Mouse (Mus musculus): ENCODE results near the gene Diaph3.
"Not testable (repeated sequence)": the region's sequence is repeated elsewhere in the genome, so short reads cannot be mapped to it uniquely, and the experiment has no call there.

The Diaph3 gene

DNA sequence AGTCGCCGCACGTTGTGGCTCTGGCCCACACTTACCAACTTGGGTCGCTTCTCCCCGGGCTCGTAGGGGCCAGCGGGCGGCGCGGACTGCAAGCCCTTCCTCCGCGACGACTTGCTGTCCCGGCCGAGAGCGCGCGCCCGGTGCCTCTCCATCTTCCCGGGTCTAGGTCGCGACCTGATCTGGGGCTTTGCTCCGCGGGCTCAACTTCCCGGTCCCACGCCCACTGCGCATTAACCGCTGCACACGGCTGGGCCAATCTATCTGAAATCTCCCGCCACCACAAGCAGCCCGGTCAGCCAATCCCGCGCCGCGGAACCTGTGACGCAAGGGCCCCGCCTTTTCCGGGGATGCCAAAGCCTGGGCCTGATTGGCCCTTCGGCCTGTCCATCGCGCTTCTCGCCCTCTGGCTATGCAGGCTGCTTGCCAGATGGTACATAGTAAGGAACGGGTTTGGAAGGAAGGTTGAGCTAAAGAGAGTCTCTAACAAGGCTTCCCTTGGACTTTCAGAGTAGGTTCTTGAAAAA is at the start of gene Diaph3:
TSS of gene Diaph3 (minus strand) at position 273 of the 524 bp plus-strand sequence.
- DNase-seq, result peak; percentile 98

DNA sequence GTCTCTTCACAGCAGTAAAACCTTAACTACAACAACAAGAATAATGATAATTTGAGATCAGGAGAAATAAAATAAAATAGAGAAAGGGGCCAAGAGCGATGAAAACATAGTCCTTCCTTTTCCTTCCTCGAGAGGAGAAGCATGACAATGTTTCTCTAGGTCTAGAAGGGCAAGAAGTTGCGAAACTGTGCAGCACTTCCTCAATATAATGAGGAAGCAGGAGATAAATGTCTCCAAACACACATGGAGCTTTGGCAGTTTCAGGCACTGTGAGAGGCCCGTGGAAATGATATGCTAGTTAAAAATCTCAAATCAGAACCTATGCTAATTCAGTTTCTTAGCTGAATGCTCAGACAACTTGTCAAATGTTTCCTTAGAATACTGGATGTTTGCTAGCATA is 49.6 kb upstream of the Diaph3 start:
- no peak for DNase-seq

DNA sequence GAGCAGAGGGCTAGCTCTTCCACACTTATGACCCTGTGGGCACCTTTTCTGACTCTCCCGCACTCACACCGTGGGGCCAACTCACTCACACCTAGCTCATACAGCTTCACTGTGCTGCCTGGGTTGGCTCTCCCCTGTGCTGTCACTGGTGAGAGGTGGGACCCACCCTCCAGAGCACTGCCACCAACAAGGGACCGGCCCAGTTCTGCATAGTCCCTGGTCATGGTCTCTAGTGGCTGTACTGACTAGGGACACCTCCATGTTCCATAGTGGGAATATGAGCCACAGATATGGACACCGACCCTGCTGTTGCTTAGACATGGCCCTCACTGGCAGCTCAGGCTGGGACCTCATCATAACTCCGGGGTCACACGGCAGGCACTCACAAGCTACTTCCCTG is 30.5 kb upstream of the Diaph3 start:
- no peak for DNase-seq

DNA sequence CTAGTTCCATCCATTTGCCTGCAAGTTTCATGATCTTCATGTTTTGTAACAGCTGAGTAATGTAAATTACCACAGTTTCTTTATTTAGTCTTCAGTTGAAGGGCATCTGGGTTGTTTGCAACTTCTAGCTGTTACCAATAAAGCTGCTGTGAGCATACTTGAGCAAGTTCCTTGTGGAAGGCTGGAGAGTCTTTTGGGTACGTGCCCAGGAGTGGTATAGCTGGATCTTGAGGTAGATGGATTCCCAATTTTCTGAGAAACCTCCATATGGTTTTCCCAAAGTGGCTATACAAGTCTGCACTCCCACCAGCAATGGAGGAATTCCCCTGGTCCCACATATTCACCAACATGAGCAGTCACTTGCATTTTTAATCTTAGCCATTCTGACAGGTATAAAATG is 28.1 kb upstream of the Diaph3 start:
- DNase-seq, result no peak

GRCm38 (mm10) chr14:87155621-87156238 is 14.7 kb upstream of the Diaph3 start:
- no peak for DNase-seq

GRCm38 (mm10) chr14:87149684-87150083 is 8.6 kb upstream of the Diaph3 start:
- no peak for DNase-seq

DNA sequence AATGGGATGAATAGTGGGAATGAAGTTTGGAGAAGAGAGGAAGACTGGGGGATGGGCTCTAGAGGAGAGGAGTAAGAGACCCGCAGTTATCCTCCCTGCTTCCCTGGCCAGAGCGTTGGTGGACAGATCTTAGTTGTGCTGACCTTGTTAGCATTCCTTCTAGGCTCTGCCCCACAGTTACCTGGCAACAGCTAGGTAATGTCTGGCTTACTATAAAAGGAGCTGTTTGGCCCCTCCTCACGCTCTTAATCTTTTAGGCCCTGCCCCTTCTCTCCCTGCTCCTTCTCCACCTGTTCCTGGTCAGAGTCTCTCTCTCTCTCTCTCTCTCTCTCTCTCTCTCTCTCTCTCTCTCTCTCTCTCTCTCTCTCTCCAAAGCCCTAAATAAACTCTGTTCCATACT is 5.7 kb upstream of the Diaph3 start:
- no peak for DNase-seq

- no peak for DNase-seq
Measured at GRCm38 (mm10) chr14:87145351-87145750, 4.3 kb upstream of the Diaph3 start.

- no peak for DNase-seq
Measured at GRCm38 (mm10) chr14:87141777-87142176, 742 bp upstream of the Diaph3 start.

DNA sequence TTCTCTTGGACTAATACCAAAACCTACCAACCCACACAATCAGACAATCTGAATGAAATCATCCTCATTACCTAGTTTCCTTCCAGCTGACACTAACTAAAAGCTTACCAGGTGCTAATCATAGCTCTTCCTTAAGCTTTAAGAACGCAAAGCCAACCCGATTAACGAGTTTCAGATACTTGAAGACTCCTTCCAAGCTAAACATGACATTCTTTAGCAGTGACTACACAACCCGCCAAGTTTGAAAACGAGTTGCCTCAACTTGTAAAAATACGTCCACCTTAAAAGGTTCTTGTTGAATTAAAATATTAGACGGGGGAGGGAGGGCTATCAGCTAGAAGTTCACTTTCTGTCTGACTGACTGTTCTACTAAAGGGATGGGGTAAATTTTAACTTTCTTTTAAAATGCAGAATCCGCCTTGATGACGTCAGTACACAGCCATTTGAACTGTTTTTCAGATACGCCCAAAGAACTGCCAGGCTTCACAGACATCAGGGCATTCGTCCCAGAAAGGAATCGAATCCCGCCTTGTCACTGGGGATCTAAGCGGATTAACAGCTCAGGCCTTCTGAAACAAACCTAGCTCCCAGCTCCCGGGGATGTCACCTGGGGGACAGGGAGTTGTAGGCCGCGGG is 590 bp downstream of the Diaph3 start:
- peak in 1 of 2 experiments; percentile 14 for DNase-seq

- DNase-seq, result no peak
Measured at GRCm38 (mm10) chr14:87126076-87126639, 14.9 kb downstream of the Diaph3 start.

DNA sequence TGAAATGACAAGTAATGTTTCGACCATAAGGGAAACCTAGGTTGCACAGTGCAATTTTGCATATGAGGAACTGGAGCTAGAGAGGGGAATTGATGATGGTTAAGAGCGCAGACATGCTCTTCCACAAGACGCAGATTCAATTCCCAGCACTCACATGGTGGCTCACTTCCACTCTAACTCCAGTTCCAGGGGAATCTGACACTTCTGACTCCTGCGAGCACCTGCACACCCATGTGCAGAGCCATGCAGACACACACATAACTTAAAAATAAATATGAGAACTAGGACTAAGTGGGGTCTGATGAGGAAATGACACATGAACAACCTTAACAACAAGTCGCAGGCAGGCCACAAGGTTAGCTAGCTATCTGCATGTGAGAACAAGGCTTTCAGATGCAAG is 15.5 kb downstream of the Diaph3 start:
- DNase-seq, result no peak

DNA sequence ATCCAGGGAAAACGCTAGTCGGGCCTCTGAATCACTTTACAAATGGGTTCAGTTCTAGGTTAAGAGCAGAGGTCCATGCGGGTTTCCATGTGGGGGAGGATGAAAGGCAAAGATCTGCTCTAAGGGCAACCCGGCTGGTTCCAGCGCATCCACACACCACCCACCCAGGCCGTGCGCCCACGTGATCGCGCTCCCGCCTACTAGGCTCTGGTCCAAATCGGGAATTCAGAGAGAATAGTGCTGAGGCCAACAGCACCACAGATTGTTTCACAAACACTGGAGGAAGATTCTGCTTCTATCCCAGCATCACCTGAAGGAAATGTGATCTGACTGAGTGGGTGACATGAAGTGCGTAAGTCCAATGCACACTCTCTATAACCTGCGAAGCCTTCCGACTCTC is 17.9 kb downstream of the Diaph3 start:
- no peak for DNase-seq

- no peak for DNase-seq
Measured at GRCm38 (mm10) chr14:87121868-87122267, 19.2 kb downstream of the Diaph3 start.

- DNase-seq, result no peak
Measured at GRCm38 (mm10) chr14:87110634-87111033, 30.4 kb downstream of the Diaph3 start.

DNA sequence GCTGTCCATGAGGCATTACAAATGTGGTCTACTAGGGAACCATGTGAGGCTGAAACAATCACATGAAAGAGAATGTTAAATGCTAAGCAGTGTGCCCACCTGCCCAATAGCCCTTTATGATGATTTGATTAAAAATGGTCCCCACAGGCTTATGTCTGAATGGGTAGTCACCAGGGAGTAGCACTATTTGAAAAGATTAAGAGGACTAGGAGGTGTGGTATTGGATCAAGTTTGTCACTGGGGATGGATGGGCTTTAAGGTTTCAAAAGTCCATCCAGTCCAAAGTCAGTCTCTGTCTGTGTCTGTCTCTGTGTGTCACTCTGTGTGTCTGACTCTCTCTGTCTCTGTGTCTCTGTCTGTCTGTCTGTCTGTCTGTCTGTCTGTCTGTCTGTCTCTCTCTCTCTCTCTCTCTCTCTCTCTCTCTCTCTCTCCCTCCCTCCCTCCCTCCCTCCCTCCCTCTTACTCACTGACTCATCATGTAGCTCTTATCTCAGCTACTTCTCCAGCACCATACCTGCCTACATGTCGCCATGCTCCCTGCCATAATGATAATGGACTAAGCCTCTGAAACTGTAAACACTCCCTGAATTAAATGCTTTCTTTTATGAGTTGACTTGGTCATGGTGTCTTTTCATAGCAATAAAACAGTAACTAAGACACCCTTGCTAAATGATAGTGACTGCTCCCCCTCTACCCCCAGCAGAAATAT is 41.5 kb downstream of the Diaph3 start:
- no peak for DNase-seq

- no peak for DNase-seq
Measured at GRCm38 (mm10) chr14:87098093-87098492, 42.9 kb downstream of the Diaph3 start.

GRCm38 (mm10) chr14:87091522-87091921 is 49.5 kb downstream of the Diaph3 start:
- DNase-seq, result no peak

- DNase-seq, result no peak
Measured at GRCm38 (mm10) chr14:87091108-87091507, 49.9 kb downstream of the Diaph3 start.

DNA sequence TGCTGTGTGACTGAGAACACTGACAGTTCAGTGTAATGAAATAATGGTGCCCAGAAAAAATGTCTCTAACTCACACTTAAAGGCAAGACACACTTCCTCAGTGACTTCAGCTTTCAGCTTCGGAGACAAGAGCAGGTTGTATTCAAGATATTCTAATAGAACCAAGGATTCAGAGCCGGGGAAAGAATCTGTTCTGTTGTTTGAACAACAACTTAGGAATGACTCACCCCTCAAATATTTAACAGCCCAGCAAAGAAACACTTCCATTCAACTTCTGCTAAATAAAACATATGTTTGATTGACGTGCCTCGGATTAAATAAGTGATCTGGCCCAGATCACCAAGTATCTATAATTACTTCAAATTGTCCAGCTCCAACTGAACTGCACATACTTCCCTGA is 52.1 kb downstream of the Diaph3 start:
- no peak for DNase-seq

DNA sequence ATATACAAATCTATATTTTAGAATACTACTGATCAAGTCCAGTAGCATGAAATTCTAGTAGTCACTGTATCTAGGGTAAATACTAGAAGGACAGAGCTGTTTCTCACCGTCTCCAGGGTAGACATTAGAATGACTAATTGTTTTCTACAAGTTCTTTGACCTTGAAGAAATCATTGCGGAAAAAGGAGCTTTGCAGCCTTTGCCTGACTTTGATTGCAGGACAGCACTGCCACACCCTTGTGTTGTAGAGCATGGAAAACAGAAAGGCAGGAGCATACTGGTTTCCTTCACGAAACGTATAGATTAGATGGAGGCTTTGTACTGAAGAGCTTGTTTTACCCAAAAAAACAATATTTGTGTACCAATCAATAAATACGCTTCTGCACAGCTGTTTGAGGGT is 52.6 kb downstream of the Diaph3 start:
- no peak for DNase-seq

DNA sequence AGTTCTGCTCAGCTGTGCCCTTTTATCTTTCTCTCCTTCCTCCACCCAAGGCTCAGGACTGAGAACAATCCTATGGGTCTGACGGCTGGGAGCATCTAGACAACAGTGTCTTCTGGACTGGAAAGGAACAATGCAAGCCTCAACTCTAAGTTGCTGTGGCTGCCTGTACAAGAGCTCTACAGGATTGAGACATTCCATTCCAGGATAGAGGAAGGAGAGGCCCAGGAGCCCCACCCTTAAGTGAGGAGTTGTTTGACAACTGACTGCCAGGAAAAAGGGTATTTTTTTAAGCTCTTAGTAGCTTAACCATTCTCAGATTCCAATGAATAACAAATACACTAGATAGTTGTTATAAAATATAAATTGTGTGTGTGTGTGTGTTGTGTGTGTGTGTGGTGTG is 53.0 kb downstream of the Diaph3 start:
- DNase-seq, result no peak

DNA sequence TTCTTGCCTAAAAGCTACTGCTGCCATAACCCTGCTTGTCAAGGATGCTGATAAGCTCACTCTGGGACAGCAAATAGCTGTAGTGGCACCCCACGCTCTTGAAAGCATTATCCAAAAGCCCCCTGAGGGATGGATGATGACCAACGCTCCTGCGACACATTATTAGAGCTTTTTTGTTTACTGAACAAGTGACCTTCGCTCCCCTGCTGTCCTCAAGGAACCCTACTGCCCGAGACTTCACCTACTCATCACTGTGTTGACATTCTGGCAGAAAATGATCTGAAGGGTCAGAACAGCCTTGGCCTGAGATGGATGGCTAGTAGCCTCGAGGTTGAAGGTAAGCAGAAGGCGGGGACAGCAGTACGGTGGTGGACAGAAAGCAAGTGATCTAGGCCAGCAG is 56.1 kb downstream of the Diaph3 start:
- DNase-seq, result not testable (repeated sequence)

- DNase-seq, result no peak
Measured at GRCm38 (mm10) chr14:87083911-87084310, 57.1 kb downstream of the Diaph3 start.
